Mouse (Mus musculus): ENCODE measurements at regions not wholly inside any gene's neighbourhood (a gene's known extent, or its start where the extent isn't known, plus 50 kb on each side); places are given as distances from the start of the nearest gene placed in this dataset.

- TF ChIP-seq CTCF (IDR thresholded peaks at IDR 0.05; ENCODE audit: low read depth) (no peak), EP300 (IDR thresholded peaks at IDR 0.05; ENCODE audit: low read depth) (no peak)
Measured at GRCm38 (mm10) chr4:107736866-107737265, 52.8 kb upstream of the Dmrtb1 start.

Measured in liver, embryonic 14.5 days (tissue).